Mouse (Mus musculus): ENCODE results near the gene C1d. TPM values are rescaled to one million over a fixed set of nuclear protein-coding genes. Genes with fewer than 3 reads are reported as not detected.
A peak's percentile ranks its signal among the peaks of the same experiment; 100 is the strongest.

Gene C1d
- total and polyA plus RNA-seq, 2 experiments from 2014 or later, result 28.1 to 83.6 TPM

DNA sequence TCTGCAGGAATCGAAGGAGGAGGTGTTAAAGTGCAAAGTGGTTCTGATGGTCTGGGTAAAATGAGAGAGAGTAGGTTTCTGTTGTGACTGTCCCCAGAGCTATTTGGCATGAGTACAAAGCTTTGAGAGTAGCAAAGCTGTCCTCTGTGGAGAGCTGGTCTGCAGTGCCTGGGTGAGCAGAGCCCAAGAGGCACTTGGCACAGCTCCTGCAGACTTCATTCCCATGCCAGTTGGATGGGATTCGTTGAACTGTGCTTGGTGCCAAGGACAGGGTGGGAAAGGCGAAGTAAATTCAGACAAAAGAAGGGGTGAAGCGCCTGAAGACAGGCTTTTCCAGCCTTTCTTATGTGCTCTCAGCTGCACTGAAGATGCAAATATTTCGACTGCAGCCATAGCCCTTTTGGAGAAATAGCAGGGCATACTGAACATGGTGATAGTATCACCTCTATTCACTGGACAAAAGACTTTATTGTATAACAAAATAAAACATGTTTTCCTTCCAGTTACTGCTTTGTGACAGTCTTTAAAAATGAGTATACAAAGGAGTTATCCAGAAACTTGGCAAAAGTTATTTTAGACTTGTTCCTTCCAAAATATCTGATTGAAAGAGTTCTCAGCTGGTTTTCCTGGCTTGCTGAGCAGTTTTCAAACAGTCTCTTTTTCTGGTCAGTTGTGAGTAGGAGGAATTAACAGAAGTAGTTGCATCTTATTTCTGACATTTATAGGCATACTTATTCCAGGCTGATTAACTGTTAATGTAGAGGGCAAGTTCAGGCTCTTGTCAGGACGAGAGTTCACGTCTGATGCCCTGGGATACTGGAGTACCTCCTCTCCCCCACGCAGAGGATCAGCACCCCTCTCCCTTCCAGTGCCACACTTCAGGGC, 48.9 kb downstream of the C1d start:
- 0 out of 2 replicates have a peak overlapping the region, but pooled peaks have one; percentile 25 for H3K27ac ChIP-seq (ENCODE audit: low read depth)
- no peaks in the 10 kb centered on the region for H3K27me3 ChIP-seq (ENCODE audit: control insufficient read depth, insufficient read depth, low read length)
- TF ChIP-seq CTCF (IDR thresholded peaks at IDR 0.05; ENCODE audit: low read depth), result no peak
- no peak for TF ChIP-seq EP300 (IDR thresholded peaks at IDR 0.05; ENCODE audit: low read depth)
- no peak overlapping the region for H3K4me3 ChIP-seq (ENCODE audit: low read depth, low read length)
- H3K9me3 ChIP-seq (replicated peaks; ENCODE audit: control insufficient read depth, low read length), result no peaks in the 10 kb centered on the region
- H3K4me2 ChIP-seq (ENCODE audit: low read depth, low read length), result peak overlapping the region; percentile 30; the same call in 1 of the 2 replicates
- H3K36me3 ChIP-seq (replicated peaks; ENCODE audit: control insufficient read depth, insufficient read depth, low read length), result no peaks in the 10 kb centered on the region
- H3K9ac ChIP-seq (replicated peaks; ENCODE audit: low read depth, low read length), result no peak overlapping the region
- DNase-seq (ENCODE audit: low spot score), result peak; percentile 63
- H3K4me1 ChIP-seq (ENCODE audit: control insufficient read depth, insufficient read depth), result peaks cover 18% of the 10 kb centered on the region; the same call in 1 of the 2 replicates
- 50% methylated on average over 8 of the region's 8 CpGs for WGBS
- ATAC-seq (ENCODE audit: insufficient read depth, low read depth), result peak; percentile 75

DNA sequence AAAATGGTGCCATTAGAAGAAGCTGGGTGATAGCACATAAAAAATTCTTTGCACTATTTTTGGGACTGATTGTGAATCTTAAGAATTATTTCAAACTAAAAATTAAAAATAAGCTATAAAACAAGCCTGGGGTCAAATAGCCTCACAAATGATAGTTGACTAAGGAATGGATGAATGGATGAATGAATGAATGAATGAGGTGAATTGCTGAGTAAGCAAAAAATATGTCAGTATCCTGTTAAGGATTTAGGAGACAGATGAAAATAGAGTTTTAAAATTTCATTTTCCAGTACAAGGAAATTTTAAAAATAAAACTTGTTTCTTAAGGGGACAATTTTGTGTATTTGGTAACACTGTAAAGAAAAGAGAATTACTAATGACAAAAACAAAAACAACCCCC, 50.1 kb downstream of the C1d start:
- H3K4me3 ChIP-seq (ENCODE audit: low read depth, low read length), result no peak overlapping the region
- peaks cover 18% of the 10 kb centered on the region; the same call in 1 of the 2 replicates for H3K4me1 ChIP-seq (ENCODE audit: control insufficient read depth, insufficient read depth)
- H3K9ac ChIP-seq (replicated peaks; ENCODE audit: low read depth, low read length), result no peak overlapping the region
- DNase-seq (ENCODE audit: low spot score) (no peak), ATAC-seq (ENCODE audit: insufficient read depth, low read depth) (no peak)
- H3K27ac ChIP-seq (ENCODE audit: low read depth), result no peak overlapping the region
- no peaks in the 10 kb centered on the region for H3K36me3 ChIP-seq (replicated peaks; ENCODE audit: control insufficient read depth, insufficient read depth, low read length)
- H3K4me2 ChIP-seq (ENCODE audit: low read depth, low read length), result no peak overlapping the region
- no peaks in the 10 kb centered on the region for H3K27me3 ChIP-seq (ENCODE audit: control insufficient read depth, insufficient read depth, low read length)
- H3K9me3 ChIP-seq (replicated peaks; ENCODE audit: control insufficient read depth, low read length), result no peaks in the 10 kb centered on the region
- TF ChIP-seq EP300 (IDR thresholded peaks at IDR 0.05; ENCODE audit: low read depth) (no peak), CTCF (IDR thresholded peaks at IDR 0.05; ENCODE audit: low read depth) (no peak)

Other genes starting within 250 kb of the C1d start
- gene Cnrip1, start 206.0 kb upstream of the C1d start, total RNA-seq (2014; rRNA removed; ENCODE audit: low replicate concordance), result 2.4 and 4.9 TPM in 2 replicates
- 9.0 and 9.2 TPM in 2 replicates for gene Cnrip1, start 206.0 kb upstream of the C1d start, polyA plus RNA-seq (2015; fragmentation: Nextera tagmentation; extraction: Ambion mirVana)
- gene Plek, start 205.2 kb upstream of the C1d start, total RNA-seq (2014; rRNA removed; ENCODE audit: low replicate concordance), result 1.6 and 2.6 TPM in 2 replicates
- 1.3 and 1.5 TPM in 2 replicates for gene Plek, start 205.2 kb upstream of the C1d start, polyA plus RNA-seq (2015; fragmentation: Nextera tagmentation; extraction: Ambion mirVana)
- gene Ppp3r1, start 98.3 kb upstream of the C1d start, total RNA-seq (2014; rRNA removed; ENCODE audit: low replicate concordance), result 30.7 and 37.2 TPM in 2 replicates
- 73.4 and 78.5 TPM in 2 replicates for gene Ppp3r1, start 98.3 kb upstream of the C1d start, polyA plus RNA-seq (2015; fragmentation: Nextera tagmentation; extraction: Ambion mirVana)
- 8.7 and 11.4 TPM in 2 replicates for gene Wdr92, start 75.5 kb upstream of the C1d start, total RNA-seq (2014; rRNA removed; ENCODE audit: low replicate concordance)
- 15.0 and 16.9 TPM in 2 replicates for gene Wdr92, start 75.5 kb upstream of the C1d start, polyA plus RNA-seq (2015; fragmentation: Nextera tagmentation; extraction: Ambion mirVana)
- 9.7 and 24.5 TPM in 2 replicates for gene Pno1, start 46.0 kb upstream of the C1d start, total RNA-seq (2014; rRNA removed; ENCODE audit: low replicate concordance)
- 49.8 and 54.3 TPM in 2 replicates for gene Pno1, start 46.0 kb upstream of the C1d start, polyA plus RNA-seq (2015; fragmentation: Nextera tagmentation; extraction: Ambion mirVana)

Data from heart, postnatal 0 days (tissue).